Mouse (Mus musculus) v-Abl transformed pro-B cells (cell line): ENCODE data around the gene AI413582.

Experiments
- in situ Hi-C, 2 experiments: fragments of 400-800 bp; cut with MboI; formaldehyde crosslinking; loops; one replicate each; pipeline ENCODE4 v1.15.1; 2025; ENCODE audit not compliant: unreplicated experiment in 2 of 2

The AI413582 gene

DNA sequence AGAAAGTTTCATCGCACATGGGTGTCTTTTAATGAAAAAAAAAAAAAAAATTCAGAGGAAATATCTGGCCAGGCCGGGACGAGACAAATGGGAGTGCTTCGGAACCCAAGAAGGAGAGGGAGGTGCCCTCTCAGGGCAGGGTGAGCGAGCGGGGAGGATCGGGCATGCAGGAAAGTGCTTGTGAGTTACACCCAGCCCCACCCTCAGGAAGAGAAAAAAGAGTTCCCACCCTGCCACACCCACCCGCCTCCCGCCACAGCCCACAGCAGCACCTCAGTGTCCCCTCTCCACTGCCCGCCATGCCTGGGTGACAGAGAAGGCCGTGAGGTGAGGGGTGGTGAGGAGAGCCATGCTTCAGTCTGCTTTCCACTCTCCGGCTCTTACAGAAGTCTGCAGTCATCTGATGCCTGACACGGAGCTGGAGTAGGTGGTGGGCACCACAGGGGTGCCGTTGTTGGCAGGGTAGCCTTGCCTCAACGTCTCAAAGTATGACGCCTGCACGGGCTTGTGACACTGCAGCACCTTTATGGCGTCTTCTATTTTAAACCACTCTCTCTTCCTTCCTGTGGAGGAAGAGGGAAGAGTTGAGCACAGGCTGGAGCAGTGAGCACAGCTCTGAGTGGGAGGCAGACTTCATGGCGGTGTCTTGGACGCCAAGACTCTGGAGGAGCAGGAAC, 15.0 kb upstream of the AI413582 start:
- in situ Hi-C loops, result no loop called here

- in situ Hi-C loops, result no loop called here
Measured at GRCm38 (mm10) chr17:27579816-27580215, 14.3 kb upstream of the AI413582 start.

DNA sequence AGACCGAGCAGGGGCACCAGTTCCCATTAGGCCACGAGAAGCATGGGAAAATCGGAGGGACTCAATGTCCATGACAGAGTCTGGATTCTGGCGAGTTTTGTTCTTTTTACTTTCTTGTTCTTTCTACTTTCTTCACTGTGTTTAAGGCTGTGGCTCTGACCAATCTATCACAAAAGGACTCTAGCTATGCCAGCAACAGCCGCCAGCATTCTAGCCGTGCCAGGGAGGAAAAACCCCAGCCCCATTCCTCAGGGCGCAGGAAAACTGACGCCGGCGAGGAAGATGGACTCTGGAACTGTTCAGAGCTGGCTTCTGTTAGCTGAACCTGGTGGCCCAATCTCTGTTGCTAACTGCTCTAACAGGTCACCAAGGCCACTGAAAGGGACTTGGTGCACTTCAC, 12.9 kb upstream of the AI413582 start:
- in situ Hi-C loops, result no loop called here

GRCm38 (mm10) chr17:27577468-27577867, 11.9 kb upstream of the AI413582 start:
- in situ Hi-C loops, result no loop called here

DNA sequence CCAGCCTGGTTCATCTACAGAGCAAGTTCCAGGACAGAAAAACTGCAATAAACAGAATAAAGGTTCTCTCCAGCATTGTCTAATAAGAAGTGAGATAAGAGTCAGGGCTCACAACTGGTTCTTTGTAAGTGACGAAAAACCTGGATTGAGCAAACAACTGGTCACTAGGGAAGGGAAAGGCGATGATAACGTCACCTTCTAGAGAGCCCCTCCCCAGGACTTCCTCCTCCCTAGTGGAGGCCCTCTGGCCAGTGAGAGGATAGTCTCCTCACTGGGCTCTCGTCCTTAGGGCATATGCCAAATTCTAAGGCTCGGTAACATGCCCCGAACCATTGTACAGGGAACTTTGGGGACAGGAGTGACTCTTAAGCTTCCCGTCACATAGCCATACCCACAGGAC, 10.5 kb upstream of the AI413582 start:
- in situ Hi-C loops, result no loop called here

DNA sequence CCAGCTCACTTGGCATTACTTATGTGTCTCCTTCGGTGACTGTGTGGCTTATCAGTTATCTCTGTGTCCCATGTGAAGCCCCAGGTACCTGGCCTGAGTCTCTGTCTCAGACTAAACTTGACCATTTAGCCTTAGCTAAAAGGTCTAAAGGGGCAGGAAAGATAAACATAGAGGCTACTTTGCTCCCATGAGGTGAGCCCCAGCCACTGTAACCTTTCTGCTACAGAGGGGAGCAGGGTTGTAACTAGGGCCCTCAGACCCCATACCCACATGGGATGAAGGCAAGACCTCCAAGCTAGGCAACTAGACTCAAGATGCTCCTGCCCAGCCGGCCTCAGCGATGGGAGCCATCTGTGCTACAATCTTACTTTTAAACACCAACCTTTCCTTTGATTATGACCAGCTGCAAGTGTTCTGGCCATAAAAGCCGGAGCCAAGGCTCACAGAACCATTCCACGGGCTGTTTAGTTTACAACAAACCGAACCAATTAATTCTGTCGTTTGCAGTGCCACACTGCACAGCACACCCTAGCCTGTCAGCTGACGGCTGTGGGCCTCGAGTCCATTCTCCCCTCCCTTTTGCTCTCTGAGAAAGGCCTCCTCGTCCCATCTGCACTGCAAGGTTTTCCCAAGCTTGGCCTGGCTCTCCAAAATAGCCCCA, 9.7 kb upstream of the AI413582 start:
- in situ Hi-C loops, result no loop called here

DNA sequence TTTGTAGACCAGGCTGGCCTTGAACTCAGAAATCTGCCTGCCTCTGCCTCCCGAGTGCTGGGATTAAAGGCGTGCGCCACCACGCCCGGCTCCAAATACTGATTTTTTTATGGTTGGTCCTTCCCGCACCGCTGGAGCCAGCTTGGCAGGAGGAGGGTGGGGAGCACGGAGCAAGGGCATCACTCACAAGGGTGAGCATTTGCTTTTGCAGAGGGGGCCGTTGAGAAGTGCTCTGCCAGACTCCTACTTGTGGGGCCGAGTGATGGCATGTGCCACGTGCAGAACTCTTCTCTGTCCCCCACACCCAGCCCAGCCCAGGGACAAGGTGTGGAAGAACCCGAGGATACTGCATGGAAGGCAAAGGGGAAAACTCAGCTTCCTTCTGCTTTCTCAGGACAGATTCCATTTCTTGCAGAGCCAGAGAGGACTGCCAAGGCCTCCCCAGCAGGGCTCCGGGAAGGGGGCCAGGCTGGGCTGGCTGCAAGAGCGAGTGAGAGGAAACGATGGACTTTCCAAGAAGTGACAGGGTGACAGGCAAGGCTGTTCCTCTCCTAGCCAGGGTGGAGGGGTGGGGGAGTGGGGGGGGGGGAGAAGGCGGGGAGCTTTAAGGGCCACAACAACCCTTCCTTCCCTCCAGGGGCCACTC, 9.0 kb upstream of the AI413582 start:
- in situ Hi-C loops, result no loop called here

GRCm38 (mm10) chr17:27573772-27574320, 8.3 kb upstream of the AI413582 start:
- in situ Hi-C loops, result no loop called here

DNA sequence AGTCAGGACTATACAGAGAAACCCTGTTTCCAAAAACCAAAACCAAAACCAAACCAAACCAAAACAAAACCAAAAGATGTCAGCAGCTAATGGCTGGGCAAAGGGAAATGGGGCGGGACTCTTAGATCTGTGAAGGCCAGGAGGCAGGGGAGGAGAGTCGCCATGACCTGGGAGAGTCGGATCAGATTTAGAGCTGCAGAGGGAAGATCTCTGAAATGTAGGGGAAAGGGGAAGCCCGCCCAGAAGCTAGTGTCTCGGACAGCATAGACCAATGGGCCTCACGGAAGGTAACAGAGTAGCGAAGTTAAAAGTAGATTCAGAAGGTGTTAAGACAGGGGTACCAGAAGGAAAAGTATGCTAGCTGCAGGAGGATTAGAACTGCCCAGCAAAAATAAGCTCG, 5.8 kb upstream of the AI413582 start:
- in situ Hi-C loops, result no loop called here

DNA sequence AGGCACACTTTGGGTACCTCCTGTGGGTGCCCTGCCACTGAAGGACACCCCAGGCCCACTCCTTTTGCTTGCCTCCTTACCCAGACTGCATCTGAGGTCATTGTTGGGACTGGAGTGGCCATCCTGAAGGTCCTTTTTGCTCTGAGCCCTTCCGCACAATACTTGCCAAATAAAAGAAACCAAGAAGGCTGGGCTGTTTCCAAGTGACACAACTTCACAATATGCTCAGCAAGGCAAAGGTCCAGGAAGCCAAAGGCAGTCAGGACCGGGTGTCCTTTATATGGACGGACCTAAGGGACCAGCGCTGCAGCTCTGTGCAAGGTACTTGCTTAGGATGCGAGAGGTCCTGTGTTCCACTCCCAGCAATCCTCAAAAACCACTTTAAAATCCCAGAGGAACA, 2.7 kb upstream of the AI413582 start:
- in situ Hi-C loops, result loop anchor here (5.0 to 10.0 kb wide), 3 partner anchors 36 to 197 kb away; no protein-coding TSS in a partner anchor

DNA sequence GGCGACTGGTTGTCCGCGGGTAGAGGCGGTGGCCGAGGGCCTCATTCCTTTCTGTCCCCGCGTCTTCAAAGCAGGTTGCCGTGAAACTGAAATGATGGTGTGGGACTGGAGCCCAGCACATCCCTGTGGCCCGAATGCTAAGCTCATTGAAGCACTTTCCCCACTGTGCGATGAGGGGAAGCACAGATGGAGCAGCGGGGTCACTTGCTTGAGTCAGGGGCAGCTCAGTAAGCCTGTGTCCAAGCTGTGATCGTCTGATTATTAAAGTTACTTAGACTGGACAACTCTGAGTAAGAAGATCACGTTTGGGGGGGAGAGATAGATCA, 349 bp upstream of the AI413582 start:
- in situ Hi-C loops, result loop anchor here (5.0 to 10.0 kb wide), 3 partner anchors 34 to 199 kb away; no protein-coding TSS in a partner anchor

DNA sequence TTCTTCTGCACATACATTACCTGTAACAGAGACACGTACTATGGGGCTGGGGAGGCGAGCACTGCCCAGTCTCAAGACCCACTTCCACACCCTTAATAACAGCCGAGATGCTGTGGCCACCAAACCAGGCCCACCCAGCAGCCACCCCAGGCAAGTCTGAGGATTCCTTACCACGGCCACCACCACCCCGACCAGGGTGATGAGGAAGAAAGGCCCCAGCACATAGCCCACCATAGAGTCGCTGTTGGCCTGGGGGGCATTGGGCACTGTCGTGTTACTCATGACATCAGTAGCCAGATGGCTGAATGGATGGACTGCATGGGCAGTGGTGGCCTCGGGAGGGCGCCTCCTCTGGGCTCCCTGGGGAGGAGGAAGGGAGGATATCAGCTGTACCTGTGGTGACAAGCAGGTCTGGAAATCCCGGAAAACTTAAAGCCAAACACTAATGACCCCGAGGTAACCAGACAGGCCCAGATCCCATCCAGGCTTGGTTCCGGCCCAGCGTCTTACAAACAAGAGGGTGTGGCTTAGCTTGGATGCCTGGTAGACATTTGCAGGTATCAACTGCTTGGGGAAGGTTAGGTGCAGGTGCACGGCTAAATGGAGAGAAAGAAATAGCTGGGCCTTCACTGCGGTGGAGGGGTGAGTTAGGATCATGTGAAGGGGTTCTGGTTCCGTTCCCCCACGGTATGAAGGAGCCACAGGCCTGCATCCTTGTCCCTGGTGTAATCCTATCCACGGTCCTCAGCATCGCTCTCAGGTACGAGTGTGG, 979 bp downstream of the AI413582 start:
- in situ Hi-C loops, result loop anchor here (5.0 to 10.0 kb wide), 3 partner anchors 32 to 200 kb away; no protein-coding TSS in a partner anchor

DNA sequence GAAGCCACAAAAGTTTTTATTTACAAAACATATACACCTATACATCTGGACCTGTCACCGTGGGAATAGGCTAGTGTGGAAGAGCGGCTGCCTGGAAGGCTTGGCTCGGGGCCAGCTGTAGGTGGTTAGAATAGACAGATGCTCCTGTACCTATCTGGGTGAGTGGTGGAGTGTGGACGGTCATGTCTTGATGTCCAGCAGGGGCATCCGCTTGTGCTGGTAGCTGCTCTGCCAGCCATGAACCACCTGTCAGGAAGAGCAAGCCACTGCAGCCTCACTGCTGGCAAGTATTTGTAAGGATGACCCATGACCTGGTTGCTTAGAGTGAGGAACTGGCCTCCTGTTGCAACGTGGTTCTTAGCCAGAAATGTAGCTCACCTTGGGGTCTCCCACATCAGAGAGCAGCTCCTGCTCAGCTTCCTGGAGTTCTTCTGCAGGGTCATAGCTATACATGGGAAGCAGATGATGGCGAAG, 1.7 kb downstream of the AI413582 start:
- in situ Hi-C loops, result loop anchor here in 1 of 2 experiments (10.0 kb wide), 1 partner anchor 201 kb away; no protein-coding TSS in a partner anchor

- in situ Hi-C loops, result loop anchor here in 1 of 2 experiments (10.0 kb wide), 1 partner anchor 203 kb away; no protein-coding TSS in a partner anchor
Measured at GRCm38 (mm10) chr17:27561809-27562526, 3.6 kb downstream of the AI413582 start.

- in situ Hi-C loops, result loop anchor here in 1 of 2 experiments (10.0 kb wide), 1 partner anchor 204 kb away; no protein-coding TSS in a partner anchor
Measured at GRCm38 (mm10) chr17:27560926-27561480, 4.6 kb downstream of the AI413582 start.

DNA sequence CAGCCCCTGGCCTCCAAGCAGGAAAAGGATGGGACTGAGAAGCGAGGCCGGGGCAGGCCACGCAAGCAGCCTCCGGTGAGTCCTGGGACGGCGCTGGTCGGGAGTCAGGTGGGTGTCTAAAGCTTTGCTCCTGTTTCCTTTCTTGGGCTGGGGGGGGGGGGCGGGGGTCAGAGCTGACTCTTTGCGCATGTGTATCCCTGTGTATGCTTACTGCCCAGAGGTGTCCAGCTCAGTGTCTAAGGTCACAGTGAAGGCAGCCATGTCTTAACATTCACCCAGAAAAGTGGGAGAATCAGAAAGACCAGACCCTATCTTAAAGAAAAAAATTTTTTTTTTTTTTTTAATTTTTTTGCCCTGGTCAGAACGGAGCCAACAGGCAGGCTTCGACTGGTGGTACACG, 6.0 kb downstream of the AI413582 start:
- in situ Hi-C loops, result no loop called here

- in situ Hi-C loops, result no loop called here
Measured at GRCm38 (mm10) chr17:27558845-27559244, 6.7 kb downstream of the AI413582 start.

DNA sequence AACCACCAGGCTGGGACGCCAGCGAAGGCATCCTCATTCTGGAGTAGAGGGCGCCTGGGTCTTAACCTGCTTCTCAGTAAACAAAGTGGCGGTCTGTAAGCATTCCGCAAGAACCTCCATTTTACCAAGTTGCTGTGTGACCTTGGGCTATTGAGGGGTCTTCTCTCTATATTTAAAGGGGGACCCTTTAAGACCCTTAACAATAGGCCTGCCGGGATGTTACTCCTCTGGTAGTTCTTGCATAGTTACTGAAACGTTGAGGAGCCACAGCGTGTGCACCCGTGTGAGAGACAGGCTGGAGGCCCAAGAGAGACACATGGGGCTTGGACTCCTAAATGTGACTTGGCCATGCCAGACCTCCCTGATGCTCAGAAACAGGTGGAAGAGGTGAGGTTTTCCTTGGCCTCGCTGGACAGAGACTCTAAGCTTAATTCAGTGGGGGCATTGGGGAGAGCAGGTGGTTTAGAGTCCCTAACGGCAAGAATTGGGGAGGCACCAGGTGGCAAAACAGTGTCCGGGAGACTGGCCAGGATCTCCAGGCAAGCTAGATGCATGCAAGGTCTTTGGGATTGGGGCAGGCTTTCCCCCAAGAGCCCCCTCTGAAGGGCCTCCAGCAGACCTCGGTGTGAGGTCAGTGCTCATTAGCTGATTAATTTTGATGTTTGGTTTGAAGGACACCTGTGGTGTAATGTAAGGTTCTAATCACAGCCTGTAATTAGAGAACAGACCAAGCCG, 7.5 kb downstream of the AI413582 start:
- in situ Hi-C loops, result no loop called here
